Mouse (Mus musculus) heart, postnatal 25 days (tissue): ENCODE measurements around the gene Ice1. TPM values are rescaled to one million over a fixed set of nuclear protein-coding genes. Genes with fewer than 3 reads are reported as not detected.

Source experiments
- DNase-seq: peaks from one replicate; pipeline ENCODE4 v3.0.0; 2022; ENCODE audit warnings: low spot score
- intact Hi-C: fragments of 180-260 bp; cut with DNase I; formaldehyde crosslinking; loops from one replicate; pipeline ENCODE4 v1.15.1; 2025
- total RNA-seq, 2 experiments: library from RNA; stranded (reverse); gene quantifications; 2 replicates each; pipeline ENCODE4 v1.2.3; 2021

The Ice1 gene
- total RNA-seq, 2 experiments from 2014 or later = 27.0 to 27.7 TPM

- intact Hi-C loops = no loop called here
- DNase-seq = peak; percentile 73
These were observed 47.1 kb downstream of the Ice1 start for GRCm38 (mm10) chr13:70590248-70590762.

- DNase-seq = no peak
- intact Hi-C loops = loop anchor here (5.0 kb wide), 1 partner anchor 895 kb away; no protein-coding TSS in a partner anchor
These were observed 50.5 kb downstream of the Ice1 start for GRCm38 (mm10) chr13:70586969-70587368.

- intact Hi-C loops = no loop called here
- no peak for DNase-seq
These were observed 54.9 kb downstream of the Ice1 start for GRCm38 (mm10) chr13:70582517-70582916.

- no peak for DNase-seq
- intact Hi-C loops = no loop called here
These were observed 55.9 kb downstream of the Ice1 start for GRCm38 (mm10) chr13:70581509-70581908.

GRCm38 (mm10) chr13:70574216-70574615 is 63.2 kb downstream of the Ice1 start:
- intact Hi-C loops = no loop called here
- no peak for DNase-seq

- intact Hi-C loops = no loop called here
These were observed 69.5 kb downstream of the Ice1 start for GRCm38 (mm10) chr13:70567889-70568288.

GRCm38 (mm10) chr13:70553456-70553855 is 84.0 kb downstream of the Ice1 start:
- no peak for DNase-seq
- intact Hi-C loops = no loop called here

More at GRCm38 (mm10) chr13:70567889-70568288, 69.5 kb downstream of the Ice1 start:
- DNase-seq = no peak

GRCm38 (mm10) chr13:70547457-70547856 is 90.0 kb downstream of the Ice1 start:
- intact Hi-C loops = loop anchor here (10.0 kb wide), 1 partner anchor 313 kb away; no protein-coding TSS in a partner anchor
- no peak for DNase-seq

- DNase-seq = no peak
- intact Hi-C loops = loop anchor here (10.0 kb wide), 1 partner anchor 310 kb away; no protein-coding TSS in a partner anchor
These were observed 92.2 kb downstream of the Ice1 start for GRCm38 (mm10) chr13:70545261-70545660.

- intact Hi-C loops = loop anchor here (10.0 kb wide), 1 partner anchor 305 kb away; no protein-coding TSS in a partner anchor
These were observed 97.6 kb downstream of the Ice1 start for GRCm38 (mm10) chr13:70539842-70540241.

GRCm38 (mm10) chr13:70533412-70533811 is 104.0 kb downstream of the Ice1 start:
- DNase-seq = no peak
- intact Hi-C loops = no loop called here

More at GRCm38 (mm10) chr13:70539842-70540241, 97.6 kb downstream of the Ice1 start:
- no peak for DNase-seq

- intact Hi-C loops = no loop called here
- no peak for DNase-seq
These were observed 104.7 kb downstream of the Ice1 start for GRCm38 (mm10) chr13:70532719-70533118.

GRCm38 (mm10) chr13:70517651-70518050 is 119.8 kb downstream of the Ice1 start:
- intact Hi-C loops = no loop called here
- DNase-seq = no peak

GRCm38 (mm10) chr13:70515004-70515403 is 122.4 kb downstream of the Ice1 start:
- DNase-seq = no peak
- intact Hi-C loops = no loop called here

- intact Hi-C loops = no loop called here
- DNase-seq = no peak
These were observed 127.2 kb downstream of the Ice1 start for GRCm38 (mm10) chr13:70510199-70510598.

GRCm38 (mm10) chr13:70509375-70510016 is 127.9 kb downstream of the Ice1 start:
- intact Hi-C loops = no loop called here
- no peak for DNase-seq

GRCm38 (mm10) chr13:70508708-70509374 is 128.6 kb downstream of the Ice1 start:
- intact Hi-C loops = no loop called here
- DNase-seq = no peak
